Mouse (Mus musculus): Measurements from ENCODE around the gene Slc30a2. TPM values are rescaled to one million over a fixed set of nuclear protein-coding genes. Genes with fewer than 3 reads are reported as not detected.

The Slc30a2 gene
- total RNA-seq, 1 experiment, result 24.3 TPM

GRCm38 (mm10) chr4:134349829-134350228 lies 6.8 kb downstream of the Slc30a2 start:
- DNase-seq (ENCODE audit: low read depth, low spot score), result no peak
- H3K27ac ChIP-seq (ENCODE audit: insufficient read depth, low read depth, low read length, poor library complexity, severe bottlenecking), result no peak overlapping the region
- in situ Hi-C loops (cut with MboI; ENCODE audit: low sequenced_read_pairs in 2 of 2, unreplicated experiment in 2 of 2), result no loop called here

DNA sequence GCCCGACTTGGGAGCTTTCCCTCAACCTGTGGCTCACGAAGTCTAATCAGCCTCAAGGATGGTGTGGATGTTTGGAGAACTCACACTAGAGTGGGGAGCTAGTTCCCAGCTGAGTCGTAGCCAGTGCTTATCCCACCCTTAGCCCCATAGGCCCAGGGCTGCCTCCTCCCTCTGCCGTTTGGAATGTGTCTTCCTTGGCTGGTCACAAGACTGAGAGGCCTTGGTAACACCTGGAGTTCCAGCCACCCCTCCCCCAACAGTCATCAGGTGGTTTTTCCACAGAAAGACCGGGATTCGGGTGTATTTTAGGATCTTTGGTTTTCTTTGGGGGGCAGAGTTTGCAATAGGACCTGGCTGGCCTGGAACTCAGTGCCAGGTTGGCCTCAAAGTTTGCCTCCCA lies 7.7 kb downstream of the Slc30a2 start:
- TF ChIP-seq CHD2 (IDR thresholded peaks at IDR 0.05; ENCODE audit: low read depth, low read length), result no peak
- no peak for TF ChIP-seq ZNF384 (IDR thresholded peaks at IDR 0.05; ENCODE audit: low read depth, low read length)
- TF ChIP-seq HCFC1 (IDR thresholded peaks at IDR 0.05; ENCODE audit: borderline replicate concordance, insufficient read depth, low read length), result no peak
- no peak for TF ChIP-seq MAFK (IDR thresholded peaks at IDR 0.05; ENCODE audit: insufficient read depth, low read depth, low read length)
- TF ChIP-seq ZC3H11A (IDR thresholded peaks at IDR 0.05; ENCODE audit: borderline replicate concordance, low read depth, low read length), result no peak
- Histone ChIP-seq H3K4me3 (ENCODE audit: insufficient read depth in 1 of 2, low read depth in 1 of 2, low read length in 2 of 2, poor library complexity in 1 of 2, severe bottlenecking in 1 of 2) (no peak overlapping the region), H3K36me3 (ENCODE audit: control insufficient read depth, insufficient read depth, low read length, poor library complexity, severe bottlenecking) (peaks cover 17% of the 10 kb centered on the region), H3K9ac (ENCODE audit: insufficient read depth, low read depth, low read length, poor library complexity, severe bottlenecking) (no peak overlapping the region), H3K9me3 (ENCODE audit: control insufficient read depth, insufficient read depth, low read depth, low read length) (no peaks in the 10 kb centered on the region), H3K4me1 (ENCODE audit: control insufficient read depth in 2 of 2, insufficient read depth in 2 of 2, low read length in 2 of 2, poor library complexity in 1 of 2) (peaks cover 3 to 18% of the 10 kb centered on the region in 2 experiments; a peak in 2 of 4 replicates), H3K27ac (ENCODE audit: insufficient read depth, low read depth, low read length, poor library complexity, severe bottlenecking) (no peak overlapping the region)
- in situ Hi-C loops (cut with MboI; ENCODE audit: low sequenced_read_pairs in 2 of 2, unreplicated experiment in 2 of 2), result no loop called here
- DNase-seq (ENCODE audit: low read depth, low spot score), result no peak

More at GRCm38 (mm10) chr4:134349829-134350228, 6.8 kb downstream of the Slc30a2 start:
- Histone ChIP-seq H3K4me1 (ENCODE audit: control insufficient read depth in 2 of 2, insufficient read depth in 2 of 2, low read length in 2 of 2, poor library complexity in 1 of 2) (peaks cover 3 to 20% of the 10 kb centered on the region in 2 experiments; a peak in 3 of 4 replicates), H3K36me3 (ENCODE audit: control insufficient read depth, insufficient read depth, low read length, poor library complexity, severe bottlenecking) (peaks cover 19% of the 10 kb centered on the region), H3K9ac (ENCODE audit: insufficient read depth, low read depth, low read length, poor library complexity, severe bottlenecking) (no peak overlapping the region), H3K4me3 (ENCODE audit: insufficient read depth in 1 of 2, low read depth in 1 of 2, low read length in 2 of 2, poor library complexity in 1 of 2, severe bottlenecking in 1 of 2) (no peak overlapping the region), H3K9me3 (ENCODE audit: control insufficient read depth, insufficient read depth, low read depth, low read length) (no peaks in the 10 kb centered on the region)
- TF ChIP-seq CHD2 (IDR thresholded peaks at IDR 0.05; ENCODE audit: low read depth, low read length) (no peak), MAFK (IDR thresholded peaks at IDR 0.05; ENCODE audit: insufficient read depth, low read depth, low read length) (no peak), ZNF384 (IDR thresholded peaks at IDR 0.05; ENCODE audit: low read depth, low read length) (no peak), ZC3H11A (IDR thresholded peaks at IDR 0.05; ENCODE audit: borderline replicate concordance, low read depth, low read length) (no peak), HCFC1 (IDR thresholded peaks at IDR 0.05; ENCODE audit: borderline replicate concordance, insufficient read depth, low read length) (no peak)

- peaks cover 18% of the 10 kb centered on the region for H3K36me3 ChIP-seq (ENCODE audit: control insufficient read depth, insufficient read depth, low read length, poor library complexity, severe bottlenecking)
- no peak overlapping the region for H3K9ac ChIP-seq (ENCODE audit: insufficient read depth, low read depth, low read length, poor library complexity, severe bottlenecking)
- H3K4me1 ChIP-seq (ENCODE audit: control insufficient read depth in 2 of 2, insufficient read depth in 2 of 2, low read length in 2 of 2, poor library complexity in 1 of 2), result peaks cover 4 to 25% of the 10 kb centered on the region in 2 experiments; a peak in 3 of 4 replicates
- no peak for DNase-seq (ENCODE audit: low read depth, low spot score)
- H3K9me3 ChIP-seq (ENCODE audit: control insufficient read depth, insufficient read depth, low read depth, low read length), result no peaks in the 10 kb centered on the region
- peak overlapping the region in 1 of 2 experiments; percentile 27; a peak in 1 of 4 replicates for H3K4me3 ChIP-seq (ENCODE audit: insufficient read depth in 1 of 2, low read depth in 1 of 2, low read length in 2 of 2, poor library complexity in 1 of 2, severe bottlenecking in 1 of 2)
- in situ Hi-C loops (cut with MboI; ENCODE audit: low sequenced_read_pairs in 2 of 2, unreplicated experiment in 2 of 2), result no loop called here
- TF ChIP-seq ZNF384 (IDR thresholded peaks at IDR 0.05; ENCODE audit: low read depth, low read length) (no peak), CHD2 (IDR thresholded peaks at IDR 0.05; ENCODE audit: low read depth, low read length) (no peak), HCFC1 (IDR thresholded peaks at IDR 0.05; ENCODE audit: borderline replicate concordance, insufficient read depth, low read length) (no peak), ZC3H11A (IDR thresholded peaks at IDR 0.05; ENCODE audit: borderline replicate concordance, low read depth, low read length) (no peak), MAFK (IDR thresholded peaks at IDR 0.05; ENCODE audit: insufficient read depth, low read depth, low read length) (no peak)
- H3K27ac ChIP-seq (ENCODE audit: insufficient read depth, low read depth, low read length, poor library complexity, severe bottlenecking), result no peak overlapping the region; the same call in 1 of the 2 replicates
Measured at GRCm38 (mm10) chr4:134351329-134352260, 8.6 kb downstream of the Slc30a2 start.

DNA sequence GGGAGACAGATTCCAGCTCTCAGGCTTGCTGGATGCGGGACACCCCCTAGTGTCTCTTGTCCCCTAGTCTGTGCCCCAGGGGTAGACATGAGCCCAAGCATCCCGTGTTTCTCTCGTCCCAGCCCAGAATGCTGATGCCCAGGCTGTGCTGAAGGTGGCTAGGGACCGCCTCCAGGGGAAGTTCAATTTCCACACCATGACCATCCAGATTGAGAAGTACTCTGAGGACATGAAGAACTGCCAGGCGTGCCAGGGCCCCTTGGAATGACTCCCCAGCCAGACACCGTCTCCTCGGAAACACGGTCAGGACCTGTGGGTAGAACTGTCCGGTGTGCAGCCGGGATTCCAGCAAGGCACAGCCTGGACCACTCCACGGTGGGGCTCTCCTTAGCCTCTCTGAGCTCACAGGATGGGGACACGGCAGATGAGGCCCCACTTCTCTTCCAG lies 9.3 kb downstream of the Slc30a2 start:
- peaks cover 8 to 30% of the 10 kb centered on the region in 2 experiments; a peak in 3 of 4 replicates for H3K4me1 ChIP-seq (ENCODE audit: control insufficient read depth in 2 of 2, insufficient read depth in 2 of 2, low read length in 2 of 2, poor library complexity in 1 of 2)

More for the DNA sequence above, 9.3 kb downstream of the Slc30a2 start:
- TF ChIP-seq MAFK (IDR thresholded peaks at IDR 0.05; ENCODE audit: insufficient read depth, low read depth, low read length), result no peak
- no peak for TF ChIP-seq CHD2 (IDR thresholded peaks at IDR 0.05; ENCODE audit: low read depth, low read length)
- TF ChIP-seq ZNF384 (IDR thresholded peaks at IDR 0.05; ENCODE audit: low read depth, low read length), result no peak
- no peak for TF ChIP-seq ZC3H11A (IDR thresholded peaks at IDR 0.05; ENCODE audit: borderline replicate concordance, low read depth, low read length)
- no peak for TF ChIP-seq HCFC1 (IDR thresholded peaks at IDR 0.05; ENCODE audit: borderline replicate concordance, insufficient read depth, low read length)
- no peak overlapping the region; the same call in 1 of the 2 replicates for H3K27ac ChIP-seq (ENCODE audit: insufficient read depth, low read depth, low read length, poor library complexity, severe bottlenecking)
- peak overlapping the region in 1 of 2 experiments; percentile 27; a peak in 1 of 4 replicates for H3K4me3 ChIP-seq (ENCODE audit: insufficient read depth in 1 of 2, low read depth in 1 of 2, low read length in 2 of 2, poor library complexity in 1 of 2, severe bottlenecking in 1 of 2)
- in situ Hi-C loops (cut with MboI; ENCODE audit: low sequenced_read_pairs in 2 of 2, unreplicated experiment in 2 of 2), result no loop called here
- H3K9me3 ChIP-seq (ENCODE audit: control insufficient read depth, insufficient read depth, low read depth, low read length), result no peaks in the 10 kb centered on the region
- H3K36me3 ChIP-seq (ENCODE audit: control insufficient read depth, insufficient read depth, low read length, poor library complexity, severe bottlenecking), result peaks cover 18% of the 10 kb centered on the region
- DNase-seq (ENCODE audit: low read depth, low spot score), result no peak
- H3K9ac ChIP-seq (ENCODE audit: insufficient read depth, low read depth, low read length, poor library complexity, severe bottlenecking), result no peak overlapping the region

All from ES-E14 (cell line).